13 mouse cellular contexts compared by ENCODE assay signal in genomic region chr9:121393104-121393503, GRCm38 (mm10).
DNase-seq lines count a peak whose midpoint lies in the region; ATAC-seq and TF ChIP-seq lines count a peak whose summit lies in the region.
"Had no signal": no experiment of that assay in that cellular context is flagged by ENCODE, and none has a peak within 500 bp of the region (broad histone marks: within the 10 kb centered on the region; RNA-seq: fewer than 3 reads in every experiment).

No protein-coding gene starts in this region.

- no peaks in the 10 kb centered on the region for H3K4me1 ChIP-seq in forebrain, embryonic 11.5 days (replicated peaks; ENCODE audit: control insufficient read depth, insufficient read depth, low read length)
- peaks cover 24% of the 10 kb centered on the region for H3K4me1 ChIP-seq in forebrain, embryonic 16.5 days (replicated peaks; ENCODE audit: control insufficient read depth, insufficient read depth, low read length)
- no peaks in the 10 kb centered on the region for H3K4me1 ChIP-seq in liver, embryonic 14.5 days (replicated peaks; ENCODE audit: control insufficient read depth in 2 of 2, insufficient read depth in 2 of 2, low read length in 1 of 2)
- H3K4me1 ChIP-seq in liver, embryonic 12.5 days = 0 out of 2 replicates have a peak, but pooled peaks cover 3% of the 10 kb centered on the region
- peaks cover 13% of the 10 kb centered on the region for H3K4me1 ChIP-seq in G1E (ENCODE audit: insufficient read depth, low read depth, low read length)

- no peak overlapping the region for H3K9ac ChIP-seq in forebrain, embryonic 11.5 days (ENCODE audit: low read length)
- H3K9ac ChIP-seq in forebrain, embryonic 16.5 days (replicated peaks; ENCODE audit: low read depth, low read length) = no peak overlapping the region
- H3K9ac ChIP-seq in liver, embryonic 14.5 days (replicated peaks) = no peak overlapping the region
- no peak overlapping the region for H3K9ac ChIP-seq in liver, embryonic 12.5 days
- H3K9ac ChIP-seq: heart, embryonic 15.5 days; lung, embryonic 15.5 days; neural tube, embryonic 13.5 days had no signal

- 95% methylated on average over 4 of the region's 4 CpGs for WGBS in forebrain, embryonic 11.5 days
- WGBS in forebrain, embryonic 16.5 days = 95% methylated on average over 4 of the region's 4 CpGs
- WGBS in liver, embryonic 14.5 days (ENCODE audit: insufficient replicate concordance) = 90% methylated on average over 4 of the region's 4 CpGs
- 89% methylated on average over 4 of the region's 4 CpGs for WGBS in liver, embryonic 12.5 days (ENCODE audit: insufficient replicate concordance)

- H3K27me3 ChIP-seq in forebrain, embryonic 11.5 days (ENCODE audit: control insufficient read depth, insufficient read depth, low read length) = no peaks in the 10 kb centered on the region
- H3K27me3 ChIP-seq in forebrain, embryonic 16.5 days (replicated peaks; ENCODE audit: control insufficient read depth, insufficient read depth, low read length) = no peaks in the 10 kb centered on the region
- no peaks in the 10 kb centered on the region for H3K27me3 ChIP-seq in liver, embryonic 14.5 days (ENCODE audit: control insufficient read depth, insufficient read depth, low read length)
- H3K27me3 ChIP-seq in liver, embryonic 12.5 days (replicated peaks) = no peaks in the 10 kb centered on the region
- H3K27me3 ChIP-seq in G1E (ENCODE audit: insufficient read depth, low read length) = no peaks in the 10 kb centered on the region
- H3K27me3 ChIP-seq: heart, embryonic 15.5 days; lung, embryonic 15.5 days; neural tube, embryonic 13.5 days had no signal

- H3K27ac ChIP-seq in forebrain, embryonic 11.5 days (ENCODE audit: low read depth, low read length) = no peak overlapping the region
- no peak overlapping the region for H3K27ac ChIP-seq in forebrain, embryonic 16.5 days (ENCODE audit: low read length)
- no peak overlapping the region for H3K27ac ChIP-seq in liver, embryonic 14.5 days
- no peak overlapping the region for H3K27ac ChIP-seq in liver, embryonic 12.5 days
- H3K27ac ChIP-seq: heart, embryonic 15.5 days; lung, embryonic 15.5 days; neural tube, embryonic 13.5 days had no signal

- no peak for TF ChIP-seq EP300 in liver, embryonic 14.5 days (IDR thresholded peaks at IDR 0.05; ENCODE audit: low read depth)

- H3K36me3 ChIP-seq in forebrain, embryonic 11.5 days (ENCODE audit: control insufficient read depth, insufficient read depth, low read length) = no peaks in the 10 kb centered on the region; the same call in 1 of the 2 replicates
- H3K36me3 ChIP-seq in forebrain, embryonic 16.5 days (ENCODE audit: control insufficient read depth, insufficient read depth) = no peaks in the 10 kb centered on the region
- H3K36me3 ChIP-seq in liver, embryonic 14.5 days (replicated peaks; ENCODE audit: control insufficient read depth, insufficient read depth, low read depth) = no peaks in the 10 kb centered on the region
- H3K36me3 ChIP-seq in liver, embryonic 12.5 days = peaks cover 6% of the 10 kb centered on the region; the same call in 1 of the 2 replicates
- H3K36me3 ChIP-seq in G1E (replicated peaks) = peaks cover 65% of the 10 kb centered on the region
- H3K36me3 ChIP-seq: lung, embryonic 15.5 days had no signal

- ATAC-seq in forebrain, embryonic 11.5 days (replicated peaks; ENCODE audit: low FRiP score) = no peak
- no peak for ATAC-seq in forebrain, embryonic 16.5 days
- ATAC-seq in liver, embryonic 14.5 days (ENCODE audit: insufficient read depth) = no peak
- ATAC-seq in liver, embryonic 12.5 days = no peak
- ATAC-seq in G1E (ENCODE audit: extremely low read depth, insufficient number of reproducible peaks, low FRiP score, poor library complexity, severe bottlenecking) = no peak
- peak; percentile 37; the same call in 1 of the 2 replicates for ATAC-seq in granulocyte monocyte progenitor cell, adult 5-6 weeks (replicated peaks; ENCODE audit: poor library complexity, severe bottlenecking)

- intact Hi-C loops in gastrocnemius, postnatal 14 days (cut with DNase I; ENCODE audit: low total_unique reads) = loop anchor here (5.0 to 10.0 kb wide), 2 partner anchors 54 to 212 kb away; no protein-coding TSS in a partner anchor

- H3K9me3 ChIP-seq in forebrain, embryonic 11.5 days (ENCODE audit: control insufficient read depth, low read length) = no peaks in the 10 kb centered on the region
- H3K9me3 ChIP-seq in forebrain, embryonic 16.5 days (ENCODE audit: control insufficient read depth, low read length) = no peaks in the 10 kb centered on the region
- no peaks in the 10 kb centered on the region for H3K9me3 ChIP-seq in liver, embryonic 14.5 days (ENCODE audit: control insufficient read depth, low read length)
- no peaks in the 10 kb centered on the region for H3K9me3 ChIP-seq in liver, embryonic 12.5 days (replicated peaks)
- no peaks in the 10 kb centered on the region for H3K9me3 ChIP-seq in G1E (replicated peaks)
- H3K9me3 ChIP-seq: heart, embryonic 15.5 days; lung, embryonic 15.5 days; neural tube, embryonic 13.5 days had no signal

- no peak overlapping the region for H3K4me2 ChIP-seq in forebrain, embryonic 11.5 days (ENCODE audit: low read depth, low read length, severe bottlenecking)
- no peak overlapping the region for H3K4me2 ChIP-seq in forebrain, embryonic 16.5 days (ENCODE audit: low read length)
- no peak overlapping the region for H3K4me2 ChIP-seq in liver, embryonic 14.5 days (ENCODE audit: low read depth)
- no peak overlapping the region for H3K4me2 ChIP-seq in liver, embryonic 12.5 days
- H3K4me2 ChIP-seq: heart, embryonic 15.5 days; lung, embryonic 15.5 days; neural tube, embryonic 13.5 days had no signal

- no peak overlapping the region for H3K4me3 ChIP-seq in forebrain, embryonic 11.5 days (ENCODE audit: low read depth, low read length)
- no peak overlapping the region for H3K4me3 ChIP-seq in forebrain, embryonic 16.5 days (replicated peaks; ENCODE audit: low read length)
- H3K4me3 ChIP-seq in liver, embryonic 14.5 days (ENCODE audit: insufficient read depth in 1 of 2, low read depth in 2 of 2, low read length in 2 of 2) = no peak overlapping the region
- no peak overlapping the region for H3K4me3 ChIP-seq in liver, embryonic 12.5 days
- H3K4me3 ChIP-seq in G1E (ENCODE audit: low read depth, low read length) = no peak overlapping the region
- H3K4me3 ChIP-seq: erythroblast, embryonic 14.5 days; heart, embryonic 15.5 days; lung, embryonic 15.5 days; neural tube, embryonic 13.5 days had no signal

- DNase-seq in forebrain, embryonic 11.5 days (ENCODE audit: low spot score) = peak; percentile 48
- no peak for DNase-seq in liver, embryonic 14.5 days (ENCODE audit: low read depth in 3 of 3, low spot score in 3 of 3)
- DNase-seq in G1E (ENCODE audit: low spot score) = no peak
- no peak for DNase-seq in ovary, postnatal 36 days (ENCODE audit: low spot score)
- DNase-seq in gastrocnemius, postnatal 14 days = no peak
- DNase-seq: gastrocnemius, postnatal 25 days had no signal

- peak; percentile 71 for TF ChIP-seq CTCF in liver, embryonic 14.5 days (IDR thresholded peaks at IDR 0.05; ENCODE audit: low read depth)
- TF ChIP-seq CTCF in G1E (IDR thresholded peaks at IDR 0.05; ENCODE audit: low read depth, low read length) = peak; percentile 13; the same call in 1 of the 2 replicates
